Comparison of ENCODE assay signal across 34 mouse cellular contexts in the genomic region with DNA sequence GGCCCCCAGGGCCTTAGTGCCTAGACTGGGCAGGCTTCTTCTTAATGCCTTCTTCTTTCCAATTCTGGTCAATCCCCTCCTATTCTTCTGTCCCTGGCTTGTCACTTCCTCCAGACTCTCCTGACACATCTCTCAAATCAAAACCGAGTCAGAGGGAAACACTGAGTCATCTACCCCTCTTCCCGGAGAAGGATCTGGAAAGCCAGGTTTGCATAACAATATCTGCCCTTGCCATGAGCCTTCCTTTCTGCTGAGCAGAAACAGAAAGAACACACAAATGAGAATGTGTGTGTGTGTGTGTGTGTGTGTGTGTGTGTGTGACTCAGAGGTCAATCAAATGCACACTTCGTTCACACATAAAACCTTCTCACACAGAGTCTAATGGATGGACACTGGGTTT. TPM values are rescaled to one million over a fixed set of nuclear protein-coding genes. Genes with fewer than 3 reads are reported as not detected.
A peak's percentile ranks its signal among the peaks of the same experiment; 100 is the strongest.
DNase-seq lines count a peak whose midpoint lies in the region; ATAC-seq and TF ChIP-seq lines count a peak whose summit lies in the region.
"Had no signal": no experiment of that assay in that cellular context is flagged by ENCODE, and none has a peak within 500 bp of the region (broad histone marks: within the 10 kb centered on the region; RNA-seq: fewer than 3 reads in every experiment).

No protein-coding gene starts in this region.

- H3K4me2 ChIP-seq in heart, embryonic 12.5 days, result no peak overlapping the region
- H3K4me2 ChIP-seq in forebrain, embryonic 11.5 days (ENCODE audit: low read depth, low read length, severe bottlenecking), result no peak overlapping the region
- H3K4me2 ChIP-seq: hindbrain, embryonic 13.5 days; limb, embryonic 15.5 days; liver, embryonic 15.5 days; lung, embryonic 15.5 days; midbrain, embryonic 15.5 days; neural tube, embryonic 12.5 days had no signal

- ATAC-seq in heart, embryonic 12.5 days (ENCODE audit: insufficient number of reproducible peaks, low FRiP score), result 0 out of 2 replicates have a peak, but pooled peaks have one; percentile 30
- ATAC-seq in forebrain, embryonic 11.5 days (replicated peaks; ENCODE audit: low FRiP score), result no peak
- ATAC-seq: forebrain, postnatal 0 days; midbrain, embryonic 15.5 days had no signal

- no peak overlapping the region for H3K27ac ChIP-seq in heart, embryonic 12.5 days (ENCODE audit: poor library complexity, severe bottlenecking)
- peak overlapping the region; percentile 89 for H3K27ac ChIP-seq in ES-Bruce4 (ENCODE audit: insufficient read depth, low read length)
- no peak overlapping the region for H3K27ac ChIP-seq in forebrain, embryonic 11.5 days (ENCODE audit: low read depth, low read length)
- no peak overlapping the region for H3K27ac ChIP-seq in midbrain, embryonic 10.5 days (replicated peaks)
- H3K27ac ChIP-seq: embryonic facial prominence, embryonic 10.5 days; heart, adult 2 months; hindbrain, embryonic 13.5 days; limb, embryonic 15.5 days; liver, embryonic 15.5 days; lung, embryonic 15.5 days; midbrain, embryonic 15.5 days; neural tube, embryonic 12.5 days had no signal

- TF ChIP-seq POLR2A in ES-Bruce4 (IDR thresholded peaks at IDR 0.05; ENCODE audit: insufficient read depth, low read length), result no peak

- no peak overlapping the region for H3K4me3 ChIP-seq in heart, embryonic 12.5 days
- H3K4me3 ChIP-seq in ES-Bruce4 (ENCODE audit: low read depth, low read length), result no peak overlapping the region
- no peak overlapping the region for H3K4me3 ChIP-seq in forebrain, embryonic 11.5 days (ENCODE audit: low read depth, low read length)
- no peak overlapping the region for H3K4me3 ChIP-seq in midbrain, embryonic 10.5 days
- H3K4me3 ChIP-seq: embryonic facial prominence, embryonic 10.5 days; heart, adult 2 months; hindbrain, embryonic 13.5 days; limb, embryonic 15.5 days; liver, embryonic 15.5 days; lung, embryonic 15.5 days; midbrain, embryonic 15.5 days; neural tube, embryonic 12.5 days had no signal

- no peak for DNase-seq in heart, postnatal 14 days
- DNase-seq in ZHBTc4 (ENCODE audit: low read depth, low spot score), result peak; percentile 73
- no peak for DNase-seq in forebrain, embryonic 11.5 days (ENCODE audit: low spot score)
- no peak for DNase-seq in urinary bladder, postnatal 14 days (ENCODE audit: low spot score)
- DNase-seq in midbrain, embryonic 10.5 days (ENCODE audit: low spot score), result no peak
- DNase-seq: cerebellum, adult 11 months; cerebellum, adult 9-11 months; forebrain, postnatal 0 days; gastrocnemius, postnatal 36 days; heart, adult 2 months; heart, postnatal 36 days; kidney, adult 18-20 months; kidney, postnatal 4 days; layer of hippocampus, adult 9-11 months; left cerebral cortex, postnatal 4 days; lung, postnatal 4 days; retina, postnatal 1 day; right cerebral cortex, postnatal 4 days; thymus, postnatal 4 days had no signal

- TF ChIP-seq CTCF in ES-Bruce4 (IDR thresholded peaks at IDR 0.05; ENCODE audit: low read depth, low read length), result no peak

- H3K9ac ChIP-seq in heart, embryonic 12.5 days, result no peak overlapping the region
- H3K9ac ChIP-seq in ES-Bruce4 (ENCODE audit: low read depth, poor library complexity, severe bottlenecking), result no peak overlapping the region
- no peak overlapping the region for H3K9ac ChIP-seq in forebrain, embryonic 11.5 days (ENCODE audit: low read length)
- H3K9ac ChIP-seq: forebrain, postnatal 0 days; hindbrain, embryonic 13.5 days; limb, embryonic 15.5 days; liver, embryonic 15.5 days; lung, embryonic 15.5 days; midbrain, embryonic 15.5 days; neural tube, embryonic 12.5 days had no signal

- H3K9me3 ChIP-seq in heart, embryonic 12.5 days (replicated peaks), result no peaks in the 10 kb centered on the region
- H3K9me3 ChIP-seq in ES-Bruce4 (replicated peaks; ENCODE audit: control insufficient read depth, insufficient read depth, low read length, poor library complexity, severe bottlenecking), result no peaks in the 10 kb centered on the region
- no peaks in the 10 kb centered on the region for H3K9me3 ChIP-seq in forebrain, embryonic 11.5 days (ENCODE audit: control insufficient read depth, low read length)
- H3K9me3 ChIP-seq in midbrain, embryonic 10.5 days (replicated peaks), result no peaks in the 10 kb centered on the region
- H3K9me3 ChIP-seq: embryonic facial prominence, embryonic 10.5 days; hindbrain, embryonic 13.5 days; limb, embryonic 15.5 days; liver, embryonic 15.5 days; lung, embryonic 15.5 days; midbrain, embryonic 15.5 days; neural tube, embryonic 12.5 days had no signal

- intact Hi-C loops in heart, postnatal 14 days (cut with DNase I), result no loop called here

- no peaks in the 10 kb centered on the region for H3K36me3 ChIP-seq in heart, embryonic 12.5 days
- H3K36me3 ChIP-seq in ES-Bruce4 (ENCODE audit: control insufficient read depth, insufficient read depth, low read length, poor library complexity, severe bottlenecking), result no peaks in the 10 kb centered on the region
- H3K36me3 ChIP-seq in forebrain, embryonic 11.5 days (ENCODE audit: control insufficient read depth, insufficient read depth, low read length), result no peaks in the 10 kb centered on the region
- no peaks in the 10 kb centered on the region for H3K36me3 ChIP-seq in midbrain, embryonic 10.5 days
- H3K36me3 ChIP-seq: embryonic facial prominence, embryonic 10.5 days; G1E; hindbrain, embryonic 13.5 days; limb, embryonic 15.5 days; liver, embryonic 15.5 days; lung, embryonic 15.5 days; midbrain, embryonic 15.5 days; neural tube, embryonic 12.5 days had no signal

- TF ChIP-seq EP300 in ES-Bruce4 (IDR thresholded peaks at IDR 0.05; ENCODE audit: insufficient read depth, low read depth, low read length), result peak; percentile 67; the same call in 1 of the 2 replicates

- H3K4me1 ChIP-seq in heart, embryonic 12.5 days (replicated peaks), result 0 out of 2 replicates have a peak, but pooled peaks cover 4% of the 10 kb centered on the region
- peaks cover 11% of the 10 kb centered on the region for H3K4me1 ChIP-seq in ES-Bruce4 (ENCODE audit: control insufficient read depth, insufficient read depth, low read length)
- H3K4me1 ChIP-seq in forebrain, embryonic 11.5 days (replicated peaks; ENCODE audit: control insufficient read depth, insufficient read depth, low read length), result no peaks in the 10 kb centered on the region
- H3K4me1 ChIP-seq in midbrain, embryonic 10.5 days, result peaks cover 4% of the 10 kb centered on the region
- H3K4me1 ChIP-seq: hindbrain, embryonic 13.5 days; midbrain, embryonic 15.5 days; neural tube, embryonic 12.5 days had no signal

- 40% methylated on average over 3 of the region's 3 CpGs for WGBS in heart, embryonic 12.5 days
- 63% methylated on average over 3 of the region's 3 CpGs for WGBS in forebrain, embryonic 11.5 days
- 69% methylated on average over 3 of the region's 3 CpGs for WGBS in midbrain, embryonic 10.5 days

- H3K27me3 ChIP-seq in heart, embryonic 12.5 days (replicated peaks), result 0 out of 2 replicates have a peak, but pooled peaks cover 3% of the 10 kb centered on the region
- no peaks in the 10 kb centered on the region for H3K27me3 ChIP-seq in ES-Bruce4 (ENCODE audit: control insufficient read depth, insufficient read depth, low read length, poor library complexity, severe bottlenecking)
- H3K27me3 ChIP-seq in forebrain, embryonic 11.5 days (ENCODE audit: control insufficient read depth, insufficient read depth, low read length), result no peaks in the 10 kb centered on the region
- H3K27me3 ChIP-seq in midbrain, embryonic 10.5 days (ENCODE audit: low read depth, poor library complexity, severe bottlenecking), result no peaks in the 10 kb centered on the region
- H3K27me3 ChIP-seq: hindbrain, embryonic 13.5 days; limb, embryonic 15.5 days; liver, embryonic 15.5 days; lung, embryonic 15.5 days; midbrain, embryonic 15.5 days; neural tube, embryonic 12.5 days had no signal

RNA-seq across cellular contexts. Expression of a gene that starts 26.5 kb away (rescaled TPM):
- 0.26 TPM in 1 of 2 replicates, not detected in the other for polyA plus RNA-seq in heart, embryonic 12.5 days (2016; fragmentation: Nextera tagmentation; extraction: Ambion mirVana)
- total RNA-seq in heart, postnatal 14 days (2021), result not detected
- polyA plus RNA-seq in ES-Bruce4 (2011; ENCODE audit: insufficient read depth, insufficient read length, low read depth, missing spikeins), result 0.88 and 0.97 TPM in 2 replicates
- polyA plus RNA-seq in forebrain, embryonic 11.5 days (2014; fragmentation: Nextera tagmentation; extraction: Ambion mirVana), result 0.39 and 0.97 TPM in 2 replicates
- polyA plus RNA-seq in midbrain, embryonic 10.5 days (2016; fragmentation: Nextera tagmentation; extraction: Ambion mirVana), result 0.17 and 0.53 TPM in 2 replicates
- total RNA-seq: common myeloid progenitor, adult 5-6 weeks; G1E; heart, adult 2 months; heart, postnatal 36 days; left cerebral cortex, adult 8-10 months had no signal
- polyA plus RNA-seq: G1E; heart, adult 2 months; heart, embryonic 14.5 days; hindbrain, embryonic 13.5 days; liver, embryonic 15.5 days; midbrain, embryonic 15.5 days; neural tube, embryonic 12.5 days had no signal

RNA-seq across cellular contexts. Expression of a gene that starts 40.4 kb away (rescaled TPM):
- 1.1 and 1.4 TPM in 2 replicates for polyA plus RNA-seq in heart, embryonic 12.5 days (2016; fragmentation: Nextera tagmentation; extraction: Ambion mirVana)
- total RNA-seq in heart, postnatal 14 days (2021), result not detected
- not detected in 2 replicates for polyA plus RNA-seq in ES-Bruce4 (2011; ENCODE audit: insufficient read depth, insufficient read length, low read depth, missing spikeins)
- polyA plus RNA-seq in forebrain, embryonic 11.5 days (2014; fragmentation: Nextera tagmentation; extraction: Ambion mirVana), result 1.5 TPM in 2 replicates
- polyA plus RNA-seq in midbrain, embryonic 10.5 days (2016; fragmentation: Nextera tagmentation; extraction: Ambion mirVana), result 1.7 and 2.0 TPM in 2 replicates
- total RNA-seq: forebrain, postnatal 0 days; gastrocnemius, adult 18-20 months; gastrocnemius, postnatal 36 days; heart, adult 2 months; heart, postnatal 36 days; left cerebral cortex, adult 8-10 months; left cerebral cortex, postnatal 4 days; megakaryocyte-erythroid progenitor cell, adult 5-6 weeks had no signal
- polyA plus RNA-seq: G1E; heart, adult 2 months had no signal

RNA-seq across cellular contexts. Expression of a gene that starts 50.6 kb away (rescaled TPM):
- 0.10 TPM in 1 of 2 replicates, not detected in the other for polyA plus RNA-seq in heart, embryonic 12.5 days (2016; fragmentation: Nextera tagmentation; extraction: Ambion mirVana)
- total RNA-seq in heart, postnatal 14 days (2021), result not detected
- 107 TPM in 2 replicates for polyA plus RNA-seq in ES-Bruce4 (2011; ENCODE audit: insufficient read depth, insufficient read length, low read depth, missing spikeins)
- polyA plus RNA-seq in forebrain, embryonic 11.5 days (2014; fragmentation: Nextera tagmentation; extraction: Ambion mirVana), result 45.1 and 46.5 TPM in 2 replicates
- 4.4 and 6.3 TPM in 2 replicates for polyA plus RNA-seq in midbrain, embryonic 10.5 days (2016; fragmentation: Nextera tagmentation; extraction: Ambion mirVana)
- total RNA-seq: common myeloid progenitor, adult 5-6 weeks; gastrocnemius, adult 18-20 months; gastrocnemius, postnatal 36 days; heart, adult 2 months; heart, postnatal 36 days; megakaryocyte-erythroid progenitor cell, adult 5-6 weeks had no signal
- polyA plus RNA-seq: G1E; heart, adult 2 months; heart, embryonic 14.5 days; liver, embryonic 15.5 days had no signal

RNA-seq across cellular contexts. Expression of a gene that starts 58.5 kb away (rescaled TPM):
- polyA plus RNA-seq in heart, embryonic 12.5 days (2016; fragmentation: Nextera tagmentation; extraction: Ambion mirVana), result 46.5 and 49.3 TPM in 2 replicates
- 10 to 100 TPM; 28.6 to 30.7 TPM for total RNA-seq in heart, postnatal 14 days (2021)
- polyA plus RNA-seq in ES-Bruce4 (2011; ENCODE audit: insufficient read depth, insufficient read length, low read depth, missing spikeins), result 49.7 and 52.6 TPM in 2 replicates
- polyA plus RNA-seq in forebrain, embryonic 11.5 days (2014; fragmentation: Nextera tagmentation; extraction: Ambion mirVana), result 86.0 and 90.5 TPM in 2 replicates
- 85.6 and 93.9 TPM in 2 replicates for polyA plus RNA-seq in midbrain, embryonic 10.5 days (2016; fragmentation: Nextera tagmentation; extraction: Ambion mirVana)
